Mouse (Mus musculus) ES-Bruce4 (cell line): Measurements from ENCODE around the gene Arhgap9.

ENCODE experiments used
- CTCF ChIP-seq: IDR thresholded peaks from one replicate; pipeline ENCODE4 v1.8.1; 2011; ENCODE audit warnings: low read depth, low read length
- EP300 ChIP-seq: IDR thresholded peaks from 2 replicates; pipeline ENCODE4 v1.6.1; 2011; ENCODE audit warnings: low read depth, low read length; ENCODE audit not compliant: insufficient read depth

DNA sequence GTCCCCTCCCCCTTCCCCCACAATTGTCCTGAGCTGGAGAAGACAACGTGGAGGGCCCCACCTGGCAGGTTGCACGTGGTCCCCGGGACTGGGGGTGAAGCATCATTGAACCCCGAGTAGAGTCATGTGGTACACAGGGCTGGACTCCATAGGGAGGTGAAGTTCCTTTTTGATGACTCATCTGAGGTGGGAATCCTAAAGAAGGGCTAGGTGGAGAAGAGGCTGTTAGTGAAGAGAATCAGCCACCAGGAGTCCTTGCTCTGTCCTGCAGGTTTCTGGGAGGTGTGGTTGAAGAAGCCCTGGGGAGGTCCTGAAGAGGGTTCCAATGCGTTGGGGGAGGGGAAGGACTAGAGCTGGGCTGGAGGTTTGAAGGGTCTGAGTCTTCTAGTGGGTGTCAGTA lies 15.2 kb downstream of the Arhgap9 start:
- no peak for TF ChIP-seq CTCF
- peak; percentile 74 for TF ChIP-seq EP300
